Mouse (Mus musculus): ENCODE results near the gene Bnc2. TPM values are rescaled to one million over a fixed set of nuclear protein-coding genes. Genes with fewer than 3 reads are reported as not detected.

The Bnc2 gene
- polyA plus RNA-seq, 1 experiment from 2014 or later, result 22.2 TPM

- peak overlapping the region; percentile 58; the same call in 1 of the 2 replicates for H3K4me3 ChIP-seq (ENCODE audit: low read depth, low read length)
- DNase-seq (ENCODE audit: low spot score), result no peak
- H3K27ac ChIP-seq (replicated peaks; ENCODE audit: low read depth, low read length), result no peak overlapping the region
- no peak for ATAC-seq (replicated peaks; ENCODE audit: insufficient number of reproducible peaks, low FRiP score, low TSS enrichment, low read depth)
- no peaks in the 10 kb centered on the region for H3K36me3 ChIP-seq (replicated peaks; ENCODE audit: control insufficient read depth, insufficient read depth, low read depth, low read length)
- no peaks in the 10 kb centered on the region; the same call in none of the 2 replicates for H3K4me1 ChIP-seq (ENCODE audit: control insufficient read depth, insufficient read depth, low read length)
- H3K9ac ChIP-seq (replicated peaks; ENCODE audit: low read length), result no peak overlapping the region
- H3K27me3 ChIP-seq (ENCODE audit: control insufficient read depth, insufficient read depth, low read length), result no peaks in the 10 kb centered on the region
- whole genome bisulfite sequencing, result 30% methylated on average over 2 of the region's 2 CpGs
- peak overlapping the region; percentile 82; the same call in 1 of the 2 replicates for H3K4me2 ChIP-seq (ENCODE audit: low read depth, low read length)
- H3K9me3 ChIP-seq (replicated peaks; ENCODE audit: control insufficient read depth, low read length), result no peaks in the 10 kb centered on the region
Measured at GRCm38 (mm10) chr4:84544646-84545045, 130.4 kb downstream of the Bnc2 start.

- no peak overlapping the region for H3K27ac ChIP-seq (replicated peaks; ENCODE audit: low read depth, low read length)
- ATAC-seq (replicated peaks; ENCODE audit: insufficient number of reproducible peaks, low FRiP score, low TSS enrichment, low read depth) (no peak), DNase-seq (ENCODE audit: low spot score) (no peak)
- H3K36me3 ChIP-seq (replicated peaks; ENCODE audit: control insufficient read depth, insufficient read depth, low read depth, low read length), result no peaks in the 10 kb centered on the region
- no peak overlapping the region for H3K9ac ChIP-seq (replicated peaks; ENCODE audit: low read length)
- no peak overlapping the region for H3K4me2 ChIP-seq (ENCODE audit: low read depth, low read length)
- no peaks in the 10 kb centered on the region for H3K27me3 ChIP-seq (ENCODE audit: control insufficient read depth, insufficient read depth, low read length)
- 79% methylated on average over 6 of the region's 6 CpGs for WGBS
- no peak overlapping the region for H3K4me3 ChIP-seq (ENCODE audit: low read depth, low read length)
- no peaks in the 10 kb centered on the region for H3K4me1 ChIP-seq (ENCODE audit: control insufficient read depth, insufficient read depth, low read length)
- no peaks in the 10 kb centered on the region for H3K9me3 ChIP-seq (replicated peaks; ENCODE audit: control insufficient read depth, low read length)
Measured at GRCm38 (mm10) chr4:84540531-84540930, 134.5 kb downstream of the Bnc2 start.

- no peaks in the 10 kb centered on the region for H3K9me3 ChIP-seq (replicated peaks; ENCODE audit: control insufficient read depth, low read length)
- H3K27me3 ChIP-seq (ENCODE audit: control insufficient read depth, insufficient read depth, low read length), result no peaks in the 10 kb centered on the region
- H3K27ac ChIP-seq (replicated peaks; ENCODE audit: low read depth, low read length), result no peak overlapping the region
- no peak overlapping the region for H3K4me3 ChIP-seq (ENCODE audit: low read depth, low read length)
- ATAC-seq (replicated peaks; ENCODE audit: insufficient number of reproducible peaks, low FRiP score, low TSS enrichment, low read depth) (no peak), DNase-seq (ENCODE audit: low spot score) (no peak)
- 80% methylated on average over 8 of the region's 8 CpGs for WGBS
- no peaks in the 10 kb centered on the region for H3K36me3 ChIP-seq (replicated peaks; ENCODE audit: control insufficient read depth, insufficient read depth, low read depth, low read length)
- H3K9ac ChIP-seq (replicated peaks; ENCODE audit: low read length), result no peak overlapping the region
- H3K4me1 ChIP-seq (ENCODE audit: control insufficient read depth, insufficient read depth, low read length), result no peaks in the 10 kb centered on the region
- H3K4me2 ChIP-seq (ENCODE audit: low read depth, low read length), result no peak overlapping the region
Measured at GRCm38 (mm10) chr4:84539396-84539795, 135.7 kb downstream of the Bnc2 start.

GRCm38 (mm10) chr4:84528886-84529789 lies 145.9 kb downstream of the Bnc2 start:
- DNase-seq (ENCODE audit: low spot score), result no peak
- no peaks in the 10 kb centered on the region; the same call in 1 of the 2 replicates for H3K4me1 ChIP-seq (ENCODE audit: control insufficient read depth, insufficient read depth, low read length)
- no peaks in the 10 kb centered on the region for H3K9me3 ChIP-seq (replicated peaks; ENCODE audit: control insufficient read depth, low read length)
- H3K4me3 ChIP-seq (ENCODE audit: low read depth, low read length), result no peak overlapping the region
- H3K4me2 ChIP-seq (ENCODE audit: low read depth, low read length), result no peak overlapping the region
- WGBS, result 67% methylated on average over 11 of the region's 11 CpGs
- H3K27me3 ChIP-seq (ENCODE audit: control insufficient read depth, insufficient read depth, low read length), result no peaks in the 10 kb centered on the region
- H3K27ac ChIP-seq (replicated peaks; ENCODE audit: low read depth, low read length), result no peak overlapping the region
- H3K36me3 ChIP-seq (replicated peaks; ENCODE audit: control insufficient read depth, insufficient read depth, low read depth, low read length), result no peaks in the 10 kb centered on the region
- peak; percentile 52; the same call in 1 of the 2 replicates for ATAC-seq (replicated peaks; ENCODE audit: insufficient number of reproducible peaks, low FRiP score, low TSS enrichment, low read depth)
- no peak overlapping the region for H3K9ac ChIP-seq (replicated peaks; ENCODE audit: low read length)

- no peak for DNase-seq (ENCODE audit: low spot score)
- ATAC-seq (replicated peaks; ENCODE audit: insufficient number of reproducible peaks, low FRiP score, low TSS enrichment, low read depth), result no peak
- 63% methylated on average over 2 of the region's 2 CpGs for WGBS
- H3K27me3 ChIP-seq (ENCODE audit: control insufficient read depth, insufficient read depth, low read length), result no peaks in the 10 kb centered on the region
- no peak overlapping the region for H3K4me2 ChIP-seq (ENCODE audit: low read depth, low read length)
- no peaks in the 10 kb centered on the region for H3K36me3 ChIP-seq (replicated peaks; ENCODE audit: control insufficient read depth, insufficient read depth, low read depth, low read length)
- H3K27ac ChIP-seq (replicated peaks; ENCODE audit: low read depth, low read length), result no peak overlapping the region
- H3K4me3 ChIP-seq (ENCODE audit: low read depth, low read length), result no peak overlapping the region
- no peaks in the 10 kb centered on the region for H3K9me3 ChIP-seq (replicated peaks; ENCODE audit: control insufficient read depth, low read length)
- no peak overlapping the region for H3K9ac ChIP-seq (replicated peaks; ENCODE audit: low read length)
- peaks cover 3% of the 10 kb centered on the region for H3K4me1 ChIP-seq (ENCODE audit: control insufficient read depth, insufficient read depth, low read length)
Measured at GRCm38 (mm10) chr4:84528358-84528757, 146.7 kb downstream of the Bnc2 start.

GRCm38 (mm10) chr4:84527066-84527933 lies 147.8 kb downstream of the Bnc2 start:
- Histone ChIP-seq H3K27me3 (ENCODE audit: control insufficient read depth, insufficient read depth, low read length) (no peaks in the 10 kb centered on the region), H3K27ac (replicated peaks; ENCODE audit: low read depth, low read length) (no peak overlapping the region)
- ATAC-seq (replicated peaks; ENCODE audit: insufficient number of reproducible peaks, low FRiP score, low TSS enrichment, low read depth), result no peak

GRCm38 (mm10) chr4:84523651-84524221 lies 151.3 kb downstream of the Bnc2 start:
- DNase-seq (ENCODE audit: low spot score) (no peak), ATAC-seq (replicated peaks; ENCODE audit: insufficient number of reproducible peaks, low FRiP score, low TSS enrichment, low read depth) (no peak)
- Histone ChIP-seq H3K27ac (replicated peaks; ENCODE audit: low read depth, low read length) (peak overlapping the region; percentile 54; the same call in 1 of the 2 replicates), H3K4me1 (ENCODE audit: control insufficient read depth, insufficient read depth, low read length) (peaks cover 3% of the 10 kb centered on the region), H3K36me3 (replicated peaks; ENCODE audit: control insufficient read depth, insufficient read depth, low read depth, low read length) (no peaks in the 10 kb centered on the region), H3K9me3 (replicated peaks; ENCODE audit: control insufficient read depth, low read length) (no peaks in the 10 kb centered on the region), H3K27me3 (ENCODE audit: control insufficient read depth, insufficient read depth, low read length) (no peaks in the 10 kb centered on the region), H3K4me3 (ENCODE audit: low read depth, low read length) (no peak overlapping the region), H3K4me2 (ENCODE audit: low read depth, low read length) (no peak overlapping the region), H3K9ac (replicated peaks; ENCODE audit: low read length) (no peak overlapping the region)
- WGBS, result 40% methylated on average over 4 of the region's 4 CpGs

More at GRCm38 (mm10) chr4:84527066-84527933, 147.8 kb downstream of the Bnc2 start:
- H3K9me3 ChIP-seq (replicated peaks; ENCODE audit: control insufficient read depth, low read length), result no peaks in the 10 kb centered on the region
- H3K4me3 ChIP-seq (ENCODE audit: low read depth, low read length), result no peak overlapping the region
- no peaks in the 10 kb centered on the region for H3K36me3 ChIP-seq (replicated peaks; ENCODE audit: control insufficient read depth, insufficient read depth, low read depth, low read length)
- peaks cover 3% of the 10 kb centered on the region for H3K4me1 ChIP-seq (ENCODE audit: control insufficient read depth, insufficient read depth, low read length)
- 13% methylated on average over 15 of the region's 15 CpGs for WGBS
- no peak overlapping the region for H3K4me2 ChIP-seq (ENCODE audit: low read depth, low read length)
- no peak for DNase-seq (ENCODE audit: low spot score)
- no peak overlapping the region for H3K9ac ChIP-seq (replicated peaks; ENCODE audit: low read length)
